Mouse (Mus musculus): ENCODE results near the gene Sh2b1.
"Not testable (repeated sequence)": the region's sequence is repeated elsewhere in the genome, so short reads cannot be mapped to it uniquely, and the experiment has no call there.

The Sh2b1 gene

DNA sequence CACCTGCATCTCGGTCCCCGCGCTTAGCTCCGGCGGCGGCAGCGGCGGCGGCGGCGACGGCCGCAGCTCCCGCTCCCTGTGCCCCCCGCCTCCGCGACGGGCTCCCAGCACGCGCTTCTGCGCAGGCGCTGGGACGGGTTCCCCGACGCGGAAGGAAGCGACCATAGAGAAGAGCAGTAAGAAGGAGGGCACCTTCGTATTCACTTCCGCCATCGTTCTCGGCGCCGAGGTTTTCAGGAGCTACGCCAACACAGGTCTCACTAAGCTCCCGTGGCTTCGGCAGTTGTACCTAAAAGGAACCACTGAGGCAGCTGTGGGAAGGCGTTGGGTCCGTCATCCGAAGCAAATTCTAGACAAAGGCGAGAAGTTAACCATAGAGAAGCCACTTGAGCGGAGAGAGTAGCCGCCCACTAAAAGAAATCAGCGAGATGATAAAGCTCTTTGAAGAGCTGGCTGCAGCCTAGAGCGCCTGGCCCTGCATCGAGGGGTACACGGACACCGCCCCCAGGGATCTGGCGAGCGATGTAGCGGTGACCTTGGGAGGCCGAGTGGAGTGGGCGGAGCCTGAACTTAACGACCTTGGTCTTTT, at the start of gene Sh2b1:
TSS of gene Sh2b1 (minus strand) at position 432 of the 589 bp plus-strand sequence.
- peak; percentile 91 to 92 for DNase-seq (ENCODE audit: low spot score in 2 of 2)

DNA sequence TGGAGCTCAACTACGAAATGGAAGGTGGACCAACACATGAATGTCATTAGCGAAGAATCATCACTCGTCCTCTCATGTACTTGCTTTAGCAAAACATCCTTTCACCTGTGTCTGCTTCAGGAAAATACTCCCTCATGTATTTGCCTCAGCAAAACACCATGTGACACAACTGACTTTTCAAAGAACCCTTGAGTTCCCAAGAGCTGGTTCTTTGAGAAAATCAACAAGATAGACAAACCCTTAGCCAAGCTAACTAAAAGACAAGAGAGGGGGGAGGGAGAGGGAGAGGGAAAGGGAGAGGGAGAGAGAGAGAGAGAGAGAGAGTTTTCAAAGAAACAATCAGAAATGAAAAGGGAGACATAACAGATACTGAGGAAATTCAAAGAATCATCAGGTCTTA, 48.1 kb upstream of the Sh2b1 start:
- DNase-seq (ENCODE audit: low spot score in 2 of 2), result no peak

DNA sequence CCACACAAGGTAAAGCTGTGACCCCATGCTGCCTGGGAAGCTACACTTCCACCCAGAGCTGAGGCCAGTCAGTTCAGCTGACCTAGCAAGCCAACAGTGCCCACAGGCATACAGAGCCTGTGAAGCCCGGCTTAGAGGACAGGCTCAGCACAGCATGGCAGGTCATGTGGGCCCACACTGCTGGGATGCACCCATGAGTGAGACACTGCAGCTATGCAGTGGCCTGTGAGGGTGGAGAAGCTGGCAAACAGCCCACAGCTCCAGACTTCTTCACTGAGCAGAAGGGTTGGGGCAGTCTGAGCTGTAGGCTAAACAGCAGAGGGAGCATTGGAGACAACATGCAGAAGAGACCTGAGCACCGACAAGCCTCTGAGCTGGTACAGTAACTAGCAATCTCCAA, 44.3 kb upstream of the Sh2b1 start:
- no peak for DNase-seq (ENCODE audit: low spot score in 2 of 2)

DNA sequence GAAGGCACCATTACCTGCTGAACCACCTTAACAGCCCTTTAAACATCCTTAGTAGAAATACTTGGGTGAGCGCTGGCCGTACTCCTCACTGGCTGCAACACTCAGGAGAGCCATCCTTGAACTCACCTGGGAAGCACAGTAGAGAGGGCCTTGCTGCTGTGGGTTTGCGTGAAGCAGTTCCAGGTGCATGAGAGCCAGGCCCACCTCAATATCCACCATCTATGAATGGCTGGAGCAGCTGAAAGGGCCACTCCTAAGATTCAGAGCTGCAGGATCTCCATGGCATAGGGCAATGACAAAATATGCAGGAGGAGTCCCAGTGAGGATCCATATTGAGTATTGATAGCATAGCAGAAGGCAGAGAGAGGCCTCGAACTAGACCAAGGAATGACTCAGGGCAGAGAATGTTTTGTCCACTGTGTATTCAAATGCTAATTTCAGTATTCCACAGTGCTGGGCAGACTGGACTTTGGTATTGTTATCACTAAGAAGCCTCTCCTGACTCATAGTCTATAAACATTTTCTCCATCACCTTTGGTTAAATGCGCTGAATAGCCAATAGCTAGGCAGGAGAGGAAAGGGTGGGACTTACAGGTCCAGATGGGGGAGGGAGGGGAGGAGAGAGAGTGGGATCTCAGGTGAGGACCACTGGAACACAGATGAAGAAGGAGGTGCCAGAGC, 43.2 kb upstream of the Sh2b1 start:
- no peak for DNase-seq (ENCODE audit: low spot score in 2 of 2)

DNA sequence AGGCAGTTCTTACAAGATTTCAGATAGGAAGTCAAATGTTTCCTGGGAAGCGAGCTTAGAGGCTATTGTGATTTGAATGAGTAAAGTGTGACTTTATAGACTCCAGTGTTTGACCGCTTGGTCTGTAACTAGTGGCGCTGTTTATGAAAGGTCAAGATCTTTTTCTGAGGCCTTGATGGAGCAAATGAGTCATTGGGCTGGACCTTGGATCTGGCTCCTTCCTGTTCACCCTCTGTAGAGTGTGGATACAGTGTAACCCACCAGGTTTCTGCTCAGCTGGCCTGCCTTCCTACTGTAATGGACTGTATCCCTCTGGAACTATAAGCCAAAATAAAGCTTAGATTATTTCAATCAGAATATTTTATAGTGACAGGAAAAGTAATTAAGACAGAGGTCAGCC, 36.1 kb upstream of the Sh2b1 start:
- no peak for DNase-seq (ENCODE audit: low spot score in 2 of 2)

DNA sequence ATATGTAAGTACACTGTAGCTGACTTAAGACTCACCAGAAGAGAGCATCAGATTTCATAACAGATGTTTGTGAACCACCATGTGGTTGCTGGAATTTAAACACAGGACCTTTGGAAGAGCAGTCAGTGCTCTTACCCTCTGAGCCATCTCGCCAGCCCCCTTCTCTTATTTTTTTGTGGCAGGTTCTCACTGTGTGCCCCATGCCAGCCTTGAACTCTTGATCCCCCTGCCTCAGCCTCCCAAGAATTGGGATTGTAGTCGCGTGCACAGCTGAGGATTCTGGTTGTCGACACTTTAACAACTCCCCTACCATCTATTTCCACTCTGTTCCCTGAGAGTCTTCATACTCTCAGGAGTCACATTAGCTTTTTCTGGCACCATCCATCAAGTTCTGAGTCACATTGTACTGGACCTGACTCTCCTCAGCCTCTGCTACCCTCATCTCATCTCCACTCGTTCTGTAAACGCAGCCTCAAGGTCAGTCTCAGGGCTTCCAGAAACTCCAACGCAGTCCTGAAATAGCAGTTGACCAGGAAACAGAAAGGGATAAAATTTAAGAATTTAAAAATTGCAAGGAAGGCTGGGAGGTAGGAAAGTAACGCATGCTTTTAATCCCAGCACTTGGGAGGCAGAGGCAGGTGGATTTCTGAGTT, 32.0 kb upstream of the Sh2b1 start:
- DNase-seq (ENCODE audit: low spot score in 2 of 2), result no peak

DNA sequence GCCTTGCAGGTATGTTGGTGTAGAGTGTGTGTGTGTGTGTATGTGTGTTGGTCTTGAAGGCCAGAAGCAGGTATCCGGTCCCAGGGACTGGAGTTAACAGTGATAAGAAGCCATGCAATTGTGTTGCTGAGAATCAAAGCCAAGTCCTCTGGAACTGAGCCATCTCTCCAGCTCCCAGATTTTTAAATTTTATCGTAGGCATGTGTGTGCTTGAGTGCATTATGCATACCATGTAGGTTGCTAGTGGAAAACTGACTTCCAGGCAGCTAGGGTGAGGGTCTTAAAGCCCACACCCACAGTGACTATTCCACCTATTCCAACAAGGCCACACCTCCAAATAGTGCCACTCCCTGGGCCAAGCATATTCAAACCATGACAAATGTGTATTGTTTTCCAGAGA, 29.7 kb upstream of the Sh2b1 start:
- DNase-seq (ENCODE audit: low spot score in 2 of 2), result no peak

DNA sequence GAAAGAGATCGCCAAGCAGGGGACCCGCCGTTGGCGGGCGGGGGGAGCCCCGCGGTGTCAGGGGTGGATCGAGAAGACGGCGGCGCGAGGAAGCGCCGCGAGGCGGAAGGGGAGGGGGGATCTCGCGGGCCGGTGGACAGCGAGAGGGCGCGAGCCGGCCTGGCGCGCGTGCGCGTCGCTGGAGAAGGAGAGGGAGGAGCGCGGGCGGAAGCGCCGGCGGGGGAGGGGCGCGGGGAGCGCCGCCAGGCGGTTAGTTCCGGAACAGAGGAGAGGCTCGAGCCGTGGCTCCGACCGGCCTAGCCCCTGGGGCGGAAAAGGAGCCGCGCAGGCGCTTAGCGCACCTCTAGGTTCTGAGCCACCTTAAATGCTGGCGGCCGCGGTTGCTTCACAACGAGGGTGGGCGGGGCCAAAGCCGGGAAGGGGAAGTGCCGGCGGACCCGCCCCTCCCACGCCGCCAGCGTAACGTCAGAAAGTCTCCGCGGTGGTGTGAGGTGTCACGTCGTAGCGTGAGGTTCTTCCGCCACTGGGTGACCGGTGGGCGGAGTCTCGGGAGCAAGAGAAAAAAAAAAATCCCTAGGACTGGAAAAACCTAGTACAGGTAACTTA, 28.2 kb upstream of the Sh2b1 start, which contains the start of gene Atxn2l:
TSS of gene Atxn2l (minus strand) at position 165 of the 606 bp plus-strand sequence.
- peak; percentile 98 to 99 for DNase-seq (ENCODE audit: low spot score in 2 of 2)

DNA sequence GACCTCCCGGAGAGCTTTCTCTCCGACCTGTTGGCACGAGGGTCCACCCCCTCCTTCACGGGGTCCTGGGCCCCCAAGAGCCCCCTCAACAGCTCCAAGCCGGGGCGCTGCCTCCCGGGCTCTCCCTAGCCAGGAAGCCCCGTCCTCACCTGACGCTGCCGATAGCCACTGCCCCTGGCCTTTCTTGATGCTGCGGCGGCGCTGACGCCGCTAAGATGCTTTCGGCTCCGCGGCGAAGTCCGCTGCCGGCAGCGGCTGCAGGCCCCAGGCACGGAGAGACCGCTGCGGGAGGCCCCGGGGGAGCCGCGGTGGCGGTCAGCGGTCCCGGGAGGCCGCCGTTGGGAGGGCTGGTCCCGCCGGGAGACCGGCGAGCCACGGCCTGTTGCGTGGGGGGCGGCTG, 27.5 kb upstream of the Sh2b1 start:
- no peak for DNase-seq (ENCODE audit: low spot score in 2 of 2)

DNA sequence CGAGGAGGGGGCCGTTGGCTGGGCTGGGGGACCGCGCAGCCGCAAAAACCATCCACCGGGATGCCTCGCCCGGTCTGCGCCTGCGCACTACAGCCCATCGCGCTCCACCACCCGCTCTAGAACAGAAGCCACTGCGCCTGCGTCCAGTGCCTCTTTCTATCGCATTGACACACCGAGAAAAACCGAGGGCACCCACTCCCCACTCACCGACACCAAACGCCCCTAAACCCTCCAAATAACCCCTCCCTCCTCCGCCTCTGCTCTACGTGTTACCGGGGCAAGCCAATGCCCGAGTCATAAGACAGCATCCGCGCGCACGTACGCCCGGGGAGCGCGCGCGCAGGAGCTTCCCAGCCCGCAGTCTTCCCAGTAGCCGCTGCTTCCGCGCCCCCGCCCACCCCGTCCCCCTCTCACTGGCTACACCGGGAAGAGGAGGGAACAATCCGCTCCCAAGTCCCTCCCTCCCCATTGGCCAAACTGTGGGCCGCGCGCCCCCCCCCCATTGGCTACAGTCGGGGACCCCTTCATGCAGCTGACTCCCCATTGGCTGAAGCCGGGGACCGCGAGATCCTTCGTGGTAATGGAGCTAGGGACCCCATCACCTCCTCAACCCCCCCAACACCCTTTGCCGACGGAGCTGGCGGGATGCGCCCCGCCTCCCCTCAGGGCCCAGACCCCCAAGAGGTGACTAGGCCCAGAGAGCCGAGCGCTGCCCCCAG, 27.0 kb upstream of the Sh2b1 start:
- DNase-seq (ENCODE audit: low spot score in 2 of 2), result peak; percentile 82 to 87

DNA sequence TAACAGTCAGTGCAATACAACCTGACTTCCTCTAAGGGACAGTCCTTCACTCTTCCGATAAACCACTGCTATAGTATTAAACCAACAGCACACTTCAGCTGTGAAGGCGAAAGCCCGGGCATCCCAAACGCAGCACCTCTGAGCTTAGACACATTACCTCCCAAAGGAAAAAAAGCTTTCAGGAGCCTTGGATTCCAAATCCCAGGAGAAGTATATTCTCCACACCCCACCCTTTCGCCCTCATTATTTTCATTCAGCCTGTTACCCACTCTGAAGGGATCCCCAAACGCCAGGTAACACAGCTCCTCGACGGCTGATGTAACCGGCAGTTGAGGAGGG, 26.4 kb upstream of the Sh2b1 start:
- no peak for DNase-seq (ENCODE audit: low spot score in 2 of 2)

DNA sequence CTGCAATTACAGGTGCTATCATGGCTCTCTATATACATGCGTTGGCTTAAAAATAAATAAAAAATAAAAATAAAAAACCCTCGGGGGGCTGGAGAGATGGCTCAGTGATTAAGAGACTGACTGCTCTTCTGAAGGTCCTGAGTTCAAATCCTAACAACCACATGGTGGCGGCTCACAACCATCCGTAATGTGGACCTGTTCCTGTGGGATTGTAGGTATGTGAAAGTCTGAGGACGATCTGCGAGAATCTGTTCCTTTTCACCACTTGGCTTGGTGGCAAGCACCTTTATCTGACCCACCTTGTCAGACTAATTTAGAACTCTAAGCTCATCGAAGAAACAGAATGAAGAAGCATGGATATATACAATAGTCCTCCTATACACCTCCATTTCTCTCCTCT, 24.2 kb upstream of the Sh2b1 start:
- DNase-seq (ENCODE audit: low spot score in 2 of 2), result no peak

DNA sequence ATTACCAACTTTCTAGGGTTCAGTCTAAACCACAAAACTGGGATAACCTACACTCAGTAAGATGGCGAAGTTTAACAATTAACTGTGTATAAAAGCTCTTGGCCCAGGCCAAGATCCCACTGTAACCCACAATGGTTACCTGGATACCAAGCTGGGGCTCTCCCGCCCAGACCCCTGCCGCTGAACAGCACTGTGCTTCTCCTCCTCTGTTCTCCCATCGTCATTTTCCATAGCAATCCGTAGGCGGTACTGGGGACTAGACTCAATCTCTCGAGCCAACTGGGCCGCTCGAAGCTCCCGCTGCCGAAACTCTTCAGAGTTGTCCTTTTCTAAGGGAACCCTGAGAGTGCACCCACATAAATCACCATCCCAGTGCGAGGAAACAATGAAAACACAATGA, 22.7 kb upstream of the Sh2b1 start:
- DNase-seq (ENCODE audit: low spot score in 2 of 2), result no peak

DNA sequence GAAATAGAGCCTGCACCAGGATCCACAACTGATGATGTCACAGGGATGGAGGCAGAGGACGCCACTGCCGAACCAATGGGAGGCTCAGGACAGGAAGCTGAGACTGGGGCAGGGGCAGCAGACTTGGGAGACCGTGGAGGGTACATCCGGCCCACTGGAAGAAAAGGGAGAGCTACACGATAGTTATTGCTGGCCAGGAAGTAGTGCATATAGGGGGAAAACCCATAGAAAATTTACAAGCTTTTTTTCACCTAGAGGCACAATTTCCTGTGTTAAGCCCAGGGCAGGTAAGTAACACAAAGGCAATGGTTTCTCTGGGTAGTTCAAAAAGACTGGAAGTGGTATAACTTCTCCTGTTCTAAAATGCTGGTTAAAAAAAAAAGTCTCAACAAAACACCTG, 21.3 kb upstream of the Sh2b1 start:
- DNase-seq (ENCODE audit: low spot score in 2 of 2), result no peak

DNA sequence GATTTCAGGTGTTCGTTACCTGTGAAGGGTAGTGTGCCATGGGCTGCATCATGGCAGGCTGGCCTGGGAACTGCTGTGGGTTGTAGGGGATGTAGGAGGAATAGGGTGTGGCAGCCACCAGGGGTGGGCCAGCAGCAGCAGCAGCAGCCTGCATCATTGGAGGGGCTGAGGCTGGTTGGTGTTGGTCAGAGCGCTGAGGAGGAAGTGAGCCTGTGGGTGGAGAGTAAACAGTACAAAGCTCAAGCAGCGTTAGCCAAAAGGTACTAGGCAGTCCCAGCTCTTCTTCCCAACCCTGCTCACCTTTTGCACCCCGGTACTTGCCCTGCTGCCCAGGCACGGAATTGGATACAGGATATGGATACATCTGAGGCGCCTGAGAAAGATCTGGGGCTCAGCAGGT, 18.9 kb upstream of the Sh2b1 start:
- DNase-seq (ENCODE audit: low spot score in 2 of 2), result no peak

DNA sequence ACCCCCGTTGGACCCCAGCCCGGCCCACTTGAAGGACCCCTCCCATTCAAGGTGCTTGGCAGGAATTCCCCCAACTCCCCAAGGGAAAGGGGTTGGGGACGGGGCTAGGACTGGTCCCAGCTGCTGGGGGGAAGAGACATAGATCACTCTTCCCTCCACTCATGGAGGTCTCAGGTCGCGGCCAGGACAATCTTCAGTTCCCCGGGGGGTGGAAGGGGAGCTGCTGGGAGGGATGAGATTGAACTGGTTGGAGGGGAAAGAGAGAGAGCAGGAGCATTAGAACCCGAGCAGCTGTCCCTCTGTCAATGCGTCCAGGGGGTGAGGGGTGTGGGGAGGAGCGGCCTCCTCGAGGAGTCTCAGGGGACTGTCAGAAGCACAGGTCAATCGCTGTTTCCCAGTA, 16.7 kb upstream of the Sh2b1 start:
- no peak for DNase-seq (ENCODE audit: low spot score in 2 of 2)

DNA sequence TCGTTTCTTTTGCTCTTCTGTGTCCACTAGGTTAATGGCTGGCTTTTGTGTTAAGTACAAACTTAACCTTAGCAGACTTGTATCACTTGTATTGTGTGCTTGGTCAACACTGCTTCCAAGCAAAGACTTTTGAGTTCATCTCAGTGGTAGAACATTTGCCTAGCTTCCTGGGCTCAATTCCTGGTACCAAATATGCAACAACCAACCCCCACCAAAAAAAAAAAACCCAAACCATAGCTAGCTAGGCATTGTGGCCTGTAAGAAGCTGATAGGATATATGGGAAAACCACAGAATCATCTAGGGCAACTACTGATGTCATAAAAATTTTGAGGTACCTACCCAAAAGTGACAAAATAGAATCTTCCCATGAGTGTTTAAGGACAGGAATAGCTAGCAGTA, 15.8 kb upstream of the Sh2b1 start:
- DNase-seq (ENCODE audit: low spot score in 2 of 2), result no peak

DNA sequence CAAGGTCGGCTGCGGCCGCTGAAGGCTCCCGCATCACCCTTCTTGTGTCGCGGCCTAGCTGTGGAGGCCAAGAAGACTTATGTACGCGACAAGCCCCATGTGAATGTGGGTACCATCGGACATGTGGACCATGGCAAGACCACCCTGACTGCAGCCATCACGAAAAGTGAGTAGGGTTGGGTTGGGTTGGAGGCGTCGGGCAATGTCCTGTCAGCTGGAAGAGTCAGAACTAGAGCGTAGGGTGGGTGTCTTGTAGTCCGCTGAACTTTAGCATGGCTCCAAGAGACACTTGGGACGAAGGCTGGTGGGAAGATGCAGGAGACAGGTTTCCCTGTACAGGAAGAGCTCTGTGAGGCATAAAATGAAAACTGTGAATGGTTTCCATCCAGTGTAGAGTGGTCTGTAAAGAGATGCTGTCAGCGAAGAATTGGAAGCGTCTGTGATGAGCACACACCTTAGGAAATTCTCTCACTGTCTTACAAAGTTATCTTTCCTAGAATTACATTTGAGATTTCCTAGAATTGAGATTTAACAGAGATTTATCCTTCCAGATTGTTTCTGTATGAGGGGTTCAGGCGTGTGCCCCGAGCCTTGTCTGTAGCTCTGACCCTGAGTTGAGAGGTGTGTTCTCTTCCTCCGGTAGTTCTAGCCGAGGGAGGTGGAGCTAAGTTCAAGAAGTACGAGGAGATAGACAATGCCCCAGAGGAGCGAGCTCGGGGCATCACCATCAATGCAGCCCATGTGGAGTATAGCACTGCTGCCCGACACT, 12.6 kb upstream of the Sh2b1 start:
- not testable (repeated sequence) for DNase-seq (ENCODE audit: low spot score in 2 of 2)

DNA sequence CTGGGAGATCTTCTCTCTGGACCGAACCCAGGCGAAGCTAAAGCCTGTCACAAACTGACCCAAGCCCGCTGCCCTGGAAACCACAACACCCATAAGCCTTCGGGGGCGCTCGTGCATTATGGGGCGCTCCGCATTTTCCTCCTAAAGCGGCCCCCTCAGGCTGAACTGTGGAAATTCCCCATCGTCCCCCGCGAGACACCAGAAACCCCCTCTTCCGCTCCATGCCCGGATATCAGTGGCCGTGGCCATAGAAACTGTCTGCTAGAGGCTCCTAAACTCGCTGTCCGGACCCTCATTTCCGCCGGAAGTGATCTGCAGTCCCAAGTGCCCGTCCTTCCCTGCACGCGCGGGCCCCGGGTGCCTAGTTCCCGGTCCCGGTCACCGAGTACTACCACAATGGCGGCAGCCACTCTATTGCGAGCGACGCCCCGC, 11.8 kb upstream of the Sh2b1 start, which contains the start of gene Tufm:
TSS of gene Tufm (plus strand) at position 310 of the 432 bp plus-strand sequence.
- peak; percentile 95 to 96 for DNase-seq (ENCODE audit: low spot score in 2 of 2)

DNA sequence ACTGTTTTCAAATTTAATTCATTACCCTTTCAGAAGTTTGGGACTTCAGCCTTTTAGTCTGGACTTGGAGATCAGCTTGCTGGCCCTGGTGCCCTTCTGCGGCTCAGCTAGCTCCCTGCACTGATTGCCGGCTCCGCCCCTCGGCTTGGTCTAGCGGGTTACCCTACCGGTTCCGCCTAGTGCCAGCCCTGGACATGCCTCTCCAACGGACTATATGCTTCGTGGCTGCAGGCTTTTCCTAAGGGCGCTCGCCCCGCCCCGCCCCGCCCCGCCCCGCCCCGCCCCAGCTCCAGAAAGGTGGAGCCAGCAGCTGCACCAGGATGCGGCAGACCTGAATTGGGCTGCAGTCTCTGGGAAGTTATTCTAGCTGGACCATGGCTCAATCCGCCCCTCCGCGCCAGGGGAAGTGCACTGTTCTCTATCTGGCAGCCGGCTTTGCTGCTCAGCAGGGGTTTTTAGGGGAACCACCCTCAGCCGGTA, 7.2 kb upstream of the Sh2b1 start:
- DNase-seq (ENCODE audit: low spot score in 2 of 2), result peak; percentile 33 to 52

DNA sequence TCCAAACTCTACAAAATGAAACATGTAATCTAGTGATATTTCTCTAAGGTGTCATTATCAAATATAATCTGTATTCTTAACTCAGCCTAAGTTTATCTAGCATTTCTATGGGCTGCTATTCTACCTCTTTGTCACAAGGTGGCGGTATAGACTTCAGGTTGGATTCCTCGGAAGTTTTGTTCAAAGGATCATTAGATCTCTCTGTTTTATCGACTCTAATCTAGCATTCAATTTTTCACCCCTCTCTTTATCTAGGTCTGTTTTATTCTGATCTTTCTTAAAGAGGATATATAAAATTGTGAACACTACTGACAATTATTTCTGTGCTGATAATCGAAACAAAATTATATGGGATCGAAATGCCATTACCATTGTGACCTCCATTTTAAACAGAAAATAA, 6.5 kb upstream of the Sh2b1 start:
- DNase-seq (ENCODE audit: low spot score in 2 of 2), result no peak

All from natural killer cell, adult 2 months (primary cell).